In the genomic region with DNA sequence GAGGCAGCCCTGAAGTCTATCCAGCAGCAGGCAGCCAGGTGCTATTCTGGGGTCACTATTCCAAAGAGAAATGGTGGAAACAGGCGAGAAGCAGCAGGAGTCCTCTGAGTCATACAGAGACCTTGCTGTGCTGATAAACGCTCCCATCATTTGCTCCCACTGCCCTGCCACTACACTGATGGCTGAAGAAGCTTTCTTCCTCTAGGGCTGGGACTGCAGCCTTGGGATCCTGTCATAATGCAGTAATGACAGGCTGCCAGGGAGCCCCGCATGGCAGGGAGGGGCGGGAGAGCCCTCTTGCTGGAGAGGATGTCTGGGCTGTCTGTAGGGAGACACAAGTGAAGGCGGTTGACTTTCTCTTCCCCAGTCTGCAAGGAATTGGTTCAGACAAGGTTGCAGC, we compare ENCODE assay signal across 23 mouse cellular contexts. TPM values are rescaled to one million over a fixed set of nuclear protein-coding genes. Genes with fewer than 3 reads are reported as not detected.
DNase-seq lines count a peak whose midpoint lies in the region; ATAC-seq lines count a peak whose summit lies in the region.
"Had no signal": no experiment of that assay in that cellular context is flagged by ENCODE, and none has a peak within 500 bp of the region (broad histone marks: within the 10 kb centered on the region; RNA-seq: fewer than 3 reads in every experiment).

No protein-coding gene starts in this region.

- peaks cover 26% of the 10 kb centered on the region for H3K4me1 ChIP-seq in midbrain, embryonic 16.5 days (ENCODE audit: control insufficient read depth, insufficient read depth, low read length)
- H3K4me1 ChIP-seq in midbrain, embryonic 11.5 days (ENCODE audit: control insufficient read depth, insufficient read depth, low read length) = peaks cover 11% of the 10 kb centered on the region

- ATAC-seq in midbrain, embryonic 16.5 days = no peak
- no peak for ATAC-seq in midbrain, embryonic 11.5 days (ENCODE audit: low FRiP score)
- ATAC-seq: CD4-positive, CD25-positive, alpha-beta regulatory T cell, adult 4 months; hindbrain, embryonic 16.5 days; intestine, embryonic 15.5 days had no signal

- H3K9ac ChIP-seq in midbrain, embryonic 16.5 days (ENCODE audit: low read depth, low read length) = 0 out of 2 replicates have a peak overlapping the region, but pooled peaks have one; percentile 10
- H3K9ac ChIP-seq in midbrain, embryonic 11.5 days (ENCODE audit: low read length) = no peak overlapping the region
- H3K9ac ChIP-seq: intestine, embryonic 15.5 days; limb, embryonic 15.5 days; liver, embryonic 14.5 days; lung, embryonic 14.5 days had no signal

- H3K4me3 ChIP-seq in midbrain, embryonic 16.5 days (ENCODE audit: low read depth, low read length) = no peak overlapping the region
- H3K4me3 ChIP-seq in midbrain, embryonic 11.5 days (ENCODE audit: low read depth, low read length) = no peak overlapping the region
- H3K4me3 ChIP-seq: forebrain, embryonic 10.5 days; heart, adult 2 months; intestine, embryonic 15.5 days; limb, embryonic 15.5 days had no signal

- no peaks in the 10 kb centered on the region for H3K36me3 ChIP-seq in midbrain, embryonic 16.5 days (ENCODE audit: control insufficient read depth, insufficient read depth, low read length)
- H3K36me3 ChIP-seq in midbrain, embryonic 11.5 days (ENCODE audit: control insufficient read depth, insufficient read depth, low read length) = no peaks in the 10 kb centered on the region
- H3K36me3 ChIP-seq: intestine, embryonic 15.5 days had no signal

- no peaks in the 10 kb centered on the region for H3K27me3 ChIP-seq in midbrain, embryonic 16.5 days (ENCODE audit: control insufficient read depth, insufficient read depth, low read depth, low read length)
- no peaks in the 10 kb centered on the region for H3K27me3 ChIP-seq in midbrain, embryonic 11.5 days (ENCODE audit: control insufficient read depth, insufficient read depth, low read length)

- no peaks in the 10 kb centered on the region for H3K9me3 ChIP-seq in midbrain, embryonic 16.5 days (replicated peaks; ENCODE audit: control insufficient read depth, low read length, poor library complexity, severe bottlenecking)
- H3K9me3 ChIP-seq in midbrain, embryonic 11.5 days (ENCODE audit: control insufficient read depth, low read length) = no peaks in the 10 kb centered on the region
- H3K9me3 ChIP-seq: forebrain, embryonic 10.5 days; intestine, embryonic 15.5 days; limb, embryonic 15.5 days had no signal

- no peak overlapping the region for H3K27ac ChIP-seq in midbrain, embryonic 16.5 days (ENCODE audit: low read length)
- H3K27ac ChIP-seq in midbrain, embryonic 11.5 days (ENCODE audit: low read depth, low read length) = no peak overlapping the region
- H3K27ac ChIP-seq: forebrain, embryonic 10.5 days; heart, adult 2 months; intestine, embryonic 15.5 days; limb, embryonic 15.5 days; liver, embryonic 14.5 days had no signal

- WGBS in midbrain, embryonic 16.5 days = 78% methylated on average over 5 of the region's 5 CpGs
- WGBS in midbrain, embryonic 11.5 days = 77% methylated on average over 5 of the region's 5 CpGs

- peak; percentile 20 for DNase-seq in cerebellum, adult 8-10 months
- no peak for DNase-seq in cerebellum, postnatal 14 days
- DNase-seq in midbrain, embryonic 11.5 days (ENCODE audit: low spot score, missing footprints) = no peak
- peak; percentile 69 for DNase-seq in adrenal gland, postnatal 14 days
- DNase-seq in heart, adult 18-20 months = no peak
- no peak for DNase-seq in spleen, postnatal 36 days (ENCODE audit: low spot score in 2 of 2)
- DNase-seq: gastrocnemius, postnatal 25 days; heart, adult 2 months; heart, postnatal 4 days; kidney, adult 8-10 months; kidney, postnatal 10 days; left cerebral cortex, postnatal 4 days; lung, embryonic 14.5 days; lung, postnatal 4 days; thymus, adult 18-20 months; thymus, postnatal 36 days had no signal

- H3K4me2 ChIP-seq in midbrain, embryonic 16.5 days (ENCODE audit: low read length) = no peak overlapping the region
- no peak overlapping the region for H3K4me2 ChIP-seq in midbrain, embryonic 11.5 days
- H3K4me2 ChIP-seq: intestine, embryonic 15.5 days; limb, embryonic 15.5 days; lung, embryonic 14.5 days had no signal

RNA-seq across cellular contexts. Expression of gene Cabp7, which starts 17.9 kb away (rescaled TPM):
- polyA plus RNA-seq in midbrain, embryonic 16.5 days (2015; fragmentation: Nextera tagmentation; extraction: Ambion mirVana) = 1.1 and 1.2 TPM in 2 replicates
- polyA plus RNA-seq in midbrain, embryonic 11.5 days (2014; fragmentation: Nextera tagmentation; extraction: Ambion mirVana) = 0.15 and 0.33 TPM in 2 replicates
- total RNA-seq in adrenal gland, postnatal 14 days (2021) = 0.15 and 0.41 TPM in 2 replicates
- not detected for total RNA-seq in heart, adult 18-20 months (2021)
- total RNA-seq: heart, adult 2 months; heart, postnatal 4 days had no signal
- polyA plus RNA-seq: heart, adult 2 months had no signal

RNA-seq across cellular contexts. Expression of gene Zmat5, which starts 60.0 kb away (rescaled TPM):
- polyA plus RNA-seq in midbrain, embryonic 16.5 days (2015; fragmentation: Nextera tagmentation; extraction: Ambion mirVana) = 49.4 and 51.3 TPM in 2 replicates
- 74.5 and 85.5 TPM in 2 replicates for polyA plus RNA-seq in midbrain, embryonic 11.5 days (2014; fragmentation: Nextera tagmentation; extraction: Ambion mirVana)
- 35.1 and 36.7 TPM in 2 replicates for total RNA-seq in adrenal gland, postnatal 14 days (2021)
- 10 to 100 TPM; 24.7 to 25.5 TPM for total RNA-seq in heart, adult 18-20 months (2021)

Comparison
In these comparisons a context has a peak if more than half of its experiments do, and no peak if none do; other contexts are left out.
1. DNase-seq: peak in cerebellum, adult 8-10 months (single experiment) and adrenal gland, postnatal 14 days (single experiment); none in cerebellum, postnatal 14 days (0 of 2), midbrain, embryonic 11.5 days (single experiment), heart, adult 18-20 months (0 of 2) and spleen, postnatal 36 days (0 of 2).